Mouse (Mus musculus): Measurements from ENCODE around the gene Nrl. TPM values are rescaled to one million over a fixed set of nuclear protein-coding genes. Genes with fewer than 3 reads are reported as not detected.
A peak's percentile ranks its signal among the peaks of the same experiment; 100 is the strongest.

The Nrl gene
- polyA plus RNA-seq, 1 experiment = 0.82 TPM

- DNase-seq (ENCODE audit: extremely low spot score in 1 of 2, low spot score in 1 of 2) = peak in 1 of 2 experiments; percentile 44
Observed at GRCm38 (mm10) chr14:55491291-55491833, 33.4 kb downstream of the Nrl start.

GRCm38 (mm10) chr14:55490361-55491201 is 34.2 kb downstream of the Nrl start, which contains the start of gene Carmil3:
Gene Carmil3, plus strand, starts transcription at chr14:55490651.
- peak; percentile 62 to 85 for DNase-seq (ENCODE audit: extremely low spot score in 1 of 2, low spot score in 1 of 2)

- no peak for DNase-seq (ENCODE audit: extremely low spot score in 1 of 2, low spot score in 1 of 2)
Observed at GRCm38 (mm10) chr14:55486836-55487235, 37.9 kb downstream of the Nrl start.

GRCm38 (mm10) chr14:55484430-55485085 is 40.2 kb downstream of the Nrl start:
- DNase-seq (ENCODE audit: extremely low spot score in 1 of 2, low spot score in 1 of 2) = no peak

DNA sequence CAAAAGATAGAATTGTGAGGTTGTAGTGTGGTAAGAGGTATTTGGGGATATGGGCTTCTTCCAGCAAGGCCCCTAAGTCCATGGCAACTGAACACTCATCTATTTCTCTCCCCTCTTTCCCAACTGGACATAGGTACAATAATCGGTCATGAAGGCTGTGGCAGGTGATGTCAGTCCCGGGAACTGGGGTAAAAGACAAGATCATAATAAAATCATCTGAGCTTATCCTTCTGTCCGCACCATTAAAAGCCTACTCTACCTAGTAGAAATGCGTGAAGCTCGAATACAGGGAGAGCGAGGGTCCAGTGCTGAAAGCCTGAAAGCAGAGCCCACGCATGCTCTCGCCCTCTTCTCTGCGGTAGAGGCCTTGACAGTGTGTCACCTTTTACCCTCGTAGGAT is 45.2 kb downstream of the Nrl start:
- no peak for DNase-seq (ENCODE audit: extremely low spot score in 1 of 2, low spot score in 1 of 2)

DNA sequence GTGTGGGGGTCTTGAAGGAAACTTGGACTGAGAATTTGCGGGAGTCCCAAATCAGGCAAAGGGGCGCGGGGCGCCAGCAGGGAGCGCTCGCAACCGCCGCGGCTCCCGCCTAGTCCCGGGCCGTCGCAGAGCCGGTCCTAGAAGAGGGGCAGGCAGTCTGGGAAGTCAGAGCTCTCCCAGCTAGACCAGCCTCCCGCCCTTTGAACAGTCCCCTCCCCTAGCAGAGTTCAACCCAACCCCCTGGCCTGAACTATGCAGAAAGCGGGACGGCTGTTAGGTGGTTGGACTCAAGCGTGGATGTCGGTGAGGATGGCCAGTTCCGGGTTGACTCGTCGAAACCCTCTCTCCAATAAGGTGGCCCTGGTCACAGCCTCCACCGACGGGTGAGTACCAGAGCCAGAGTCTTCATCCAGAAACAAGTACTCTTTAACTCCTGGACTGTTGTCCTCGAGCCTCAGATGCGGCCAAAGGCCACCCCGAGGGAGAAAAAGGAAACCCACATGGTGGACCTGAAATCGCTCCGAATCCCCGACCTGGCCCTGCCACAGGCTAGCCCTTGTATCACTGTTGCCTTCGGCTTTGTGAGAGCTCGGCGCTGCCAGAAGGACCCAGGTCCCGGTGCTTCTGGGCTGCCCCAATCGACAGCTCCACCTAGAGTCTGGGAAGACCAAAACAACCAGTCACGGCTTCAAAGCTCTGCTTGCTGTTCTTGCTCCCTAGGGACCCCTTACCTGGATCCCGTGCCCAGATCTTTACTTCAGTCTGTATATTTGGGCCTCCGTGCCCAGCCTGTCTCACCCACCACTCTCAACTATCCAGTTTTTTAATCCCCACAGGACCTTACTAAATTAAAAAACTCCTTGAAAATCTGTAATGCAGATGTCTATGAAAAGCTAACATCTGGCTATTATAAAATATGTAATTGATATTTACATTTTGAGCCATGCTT is 45.9 kb downstream of the Nrl start, which contains the start of gene Dhrs4:
Gene Dhrs4, plus strand, starts transcription at position 108 of the 949 bp plus-strand sequence.
- DNase-seq (ENCODE audit: extremely low spot score in 1 of 2, low spot score in 1 of 2) = peak in 1 of 2 experiments; percentile 84

DNA sequence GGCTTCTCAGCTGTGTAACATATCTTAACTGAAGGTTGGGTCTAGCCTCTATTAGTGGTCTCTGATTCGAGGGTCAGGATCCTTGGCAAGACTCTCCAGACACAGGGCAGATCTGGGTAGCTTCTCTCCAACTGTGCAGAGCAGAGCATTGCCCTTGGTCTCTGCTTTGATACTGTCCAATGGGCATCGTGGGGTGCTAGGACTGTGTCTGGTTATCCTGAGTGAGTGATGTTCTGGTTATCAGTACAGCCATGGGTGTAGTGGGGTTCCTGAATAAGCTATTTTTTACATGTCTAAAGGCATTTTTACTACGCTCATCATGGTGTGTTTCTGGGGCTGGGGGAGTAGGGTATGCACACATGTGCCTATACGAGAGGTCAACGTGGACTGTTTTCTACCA is 47.0 kb downstream of the Nrl start:
- DNase-seq (ENCODE audit: extremely low spot score in 1 of 2, low spot score in 1 of 2) = no peak

DNA sequence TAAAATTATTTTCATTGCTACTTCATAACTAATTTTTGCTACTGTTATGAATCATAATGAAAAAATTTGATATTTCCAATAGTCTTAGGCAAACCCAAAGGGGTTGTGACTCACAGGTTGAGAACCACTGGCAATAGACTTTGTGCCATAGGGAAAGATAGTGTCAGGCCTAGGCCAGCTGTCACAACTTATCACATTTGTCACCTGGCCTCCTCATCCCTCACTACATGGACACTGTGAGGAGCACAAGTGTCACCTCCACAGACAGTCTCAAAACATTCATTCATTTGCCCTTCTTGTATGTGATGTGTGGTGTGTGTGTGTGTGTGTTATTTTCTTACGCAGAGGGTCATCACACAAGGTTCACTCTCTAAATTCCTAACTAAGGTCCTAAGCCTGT is 47.4 kb downstream of the Nrl start:
- DNase-seq (ENCODE audit: extremely low spot score in 1 of 2, low spot score in 1 of 2) = no peak

- no peak for DNase-seq (ENCODE audit: extremely low spot score in 1 of 2, low spot score in 1 of 2)
Observed at GRCm38 (mm10) chr14:55475654-55476053, 49.1 kb downstream of the Nrl start.

DNA sequence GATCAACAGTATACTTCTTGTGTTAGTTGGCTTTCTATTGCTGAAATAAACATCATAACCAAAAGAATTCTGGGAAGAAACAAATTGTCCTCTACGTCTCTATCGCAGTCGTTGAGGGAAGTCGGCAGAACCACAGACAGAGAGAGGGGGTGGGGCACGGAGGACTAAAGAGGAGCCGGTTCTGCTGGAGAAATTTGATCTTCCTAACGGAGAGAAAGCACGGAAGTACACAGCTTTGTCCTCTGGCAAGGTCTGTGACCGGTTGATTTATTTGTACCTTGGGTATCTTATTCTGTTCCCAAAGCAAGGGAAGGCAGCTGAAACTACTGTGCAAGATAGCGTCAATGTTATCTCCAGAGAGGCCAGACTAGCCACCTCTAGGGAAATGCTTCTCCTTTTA is 54.0 kb downstream of the Nrl start:
- no peak for DNase-seq (ENCODE audit: extremely low spot score in 1 of 2, low spot score in 1 of 2)

DNA sequence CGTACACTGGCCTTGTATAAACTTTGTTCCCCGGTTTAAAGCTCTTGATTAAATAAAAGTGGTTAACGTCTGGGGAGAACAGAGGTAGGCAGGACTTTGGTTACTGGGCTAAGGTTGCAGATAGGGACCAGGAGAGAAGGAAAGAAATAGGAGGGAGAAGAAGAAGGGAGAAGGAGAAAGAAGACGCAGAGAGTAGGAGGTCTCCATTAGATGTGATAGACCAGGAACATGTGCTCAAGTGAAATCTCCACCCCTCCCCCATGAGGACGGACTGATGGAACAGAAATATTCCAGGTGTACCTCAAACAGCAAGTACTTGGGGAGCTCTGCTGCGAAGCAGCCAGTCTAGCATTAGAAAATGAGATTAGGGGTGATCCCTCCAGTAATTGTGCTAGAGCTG is 55.0 kb downstream of the Nrl start:
- no peak for DNase-seq (ENCODE audit: extremely low spot score in 1 of 2, low spot score in 1 of 2)

DNA sequence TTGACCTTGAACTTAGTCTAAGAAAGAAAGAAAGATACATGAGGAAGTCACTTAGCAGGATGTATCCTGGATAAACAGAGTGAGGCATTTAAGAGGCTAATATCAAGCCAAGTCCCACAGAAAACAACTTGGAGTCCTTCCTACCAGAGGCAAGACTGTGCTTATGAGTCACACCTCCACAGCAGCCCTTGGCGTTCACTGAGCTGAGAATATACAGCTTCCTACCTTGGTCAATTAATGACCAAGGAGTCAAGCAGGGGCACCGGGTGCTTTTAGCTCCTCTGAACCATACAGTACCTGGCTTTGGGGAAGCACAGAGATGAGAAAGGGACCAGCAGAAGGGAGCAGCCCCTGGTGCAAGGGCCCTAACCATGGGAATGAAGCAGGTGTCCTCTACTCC is 55.7 kb downstream of the Nrl start:
- DNase-seq (ENCODE audit: extremely low spot score in 1 of 2, low spot score in 1 of 2) = no peak

Other genes starting within 250 kb of the Nrl start
- 17.1 and 17.6 TPM in 2 replicates for gene Dhrs4, start 46.2 kb downstream of the Nrl start, polyA plus RNA-seq (2012; rRNA removed)
- 69.2 and 72.1 TPM in 2 replicates for gene Carmil3, start 34.3 kb downstream of the Nrl start, polyA plus RNA-seq (2012; rRNA removed)
- gene Cpne6, start 14.5 kb downstream of the Nrl start, polyA plus RNA-seq (2012; rRNA removed) = 512 and 532 TPM in 2 replicates
- 30.5 and 36.9 TPM in 2 replicates for gene Pck2, start 15.3 kb upstream of the Nrl start, polyA plus RNA-seq (2012; rRNA removed)
- 107 and 128 TPM in 2 replicates for gene Dcaf11, start 35.0 kb upstream of the Nrl start, polyA plus RNA-seq (2012; rRNA removed)
- gene A730061H03Rik, start 35.4 kb upstream of the Nrl start, polyA plus RNA-seq (2012; rRNA removed) = 1.3 and 1.7 TPM in 2 replicates
- 0.11 TPM in 1 of 2 replicates, not detected in the other for gene Fitm1, start 50.6 kb upstream of the Nrl start, polyA plus RNA-seq (2012; rRNA removed)
- 62.6 and 82.8 TPM in 2 replicates for gene Psme1, start 53.1 kb upstream of the Nrl start, polyA plus RNA-seq (2012; rRNA removed)
- gene Emc9, start 60.3 kb upstream of the Nrl start, polyA plus RNA-seq (2012; rRNA removed) = 56.3 and 58.2 TPM in 2 replicates
- gene Psme2, start 66.1 kb upstream of the Nrl start, polyA plus RNA-seq (2012; rRNA removed) = 43.2 and 46.9 TPM in 2 replicates
- gene Rnf31, start 66.7 kb upstream of the Nrl start, polyA plus RNA-seq (2012; rRNA removed) = 24.2 TPM in 2 replicates
- gene Irf9, start 78.6 kb upstream of the Nrl start, polyA plus RNA-seq (2012; rRNA removed) = 19.1 and 22.9 TPM in 2 replicates
- gene Rec8, start 93.1 kb upstream of the Nrl start, polyA plus RNA-seq (2012; rRNA removed) = 17.2 and 22.6 TPM in 2 replicates
- 139 and 152 TPM in 2 replicates for gene Ipo4, start 111.0 kb upstream of the Nrl start, polyA plus RNA-seq (2012; rRNA removed)
- 4.3 and 6.2 TPM in 2 replicates for gene Gm49378, start 112.9 kb upstream of the Nrl start, polyA plus RNA-seq (2012; rRNA removed)
- 33.0 and 38.5 TPM in 2 replicates for gene Tm9sf1, start 118.8 kb upstream of the Nrl start, polyA plus RNA-seq (2012; rRNA removed)
- gene Tssk4, start 125.2 kb upstream of the Nrl start, polyA plus RNA-seq (2012; rRNA removed) = 0.78 and 1.2 TPM in 2 replicates
- gene Mdp1, start 135.5 kb upstream of the Nrl start, polyA plus RNA-seq (2012; rRNA removed) = 46.0 and 46.7 TPM in 2 replicates
- gene Gmpr2, start 147.0 kb upstream of the Nrl start, polyA plus RNA-seq (2012; rRNA removed) = 30.6 and 33.0 TPM in 2 replicates
- gene Nedd8, start 147.1 kb upstream of the Nrl start, polyA plus RNA-seq (2012; rRNA removed) = 351 and 383 TPM in 2 replicates
- gene Tinf2, start 156.8 kb upstream of the Nrl start, polyA plus RNA-seq (2012; rRNA removed) = 19.2 and 21.7 TPM in 2 replicates
- gene Tgm1, start 188.9 kb upstream of the Nrl start, polyA plus RNA-seq (2012; rRNA removed) = 0.14 and 0.21 TPM in 2 replicates
- 60.7 and 64.3 TPM in 2 replicates for gene Rabggta, start 197.3 kb upstream of the Nrl start, polyA plus RNA-seq (2012; rRNA removed)
- gene Dhrs1, start 220.7 kb upstream of the Nrl start, polyA plus RNA-seq (2012; rRNA removed) = 111 and 119 TPM in 2 replicates
- gene Nop9, start 220.7 kb upstream of the Nrl start, polyA plus RNA-seq (2012; rRNA removed) = 8.9 and 9.0 TPM in 2 replicates
- 15.6 and 18.7 TPM in 2 replicates for gene Cideb, start 233.5 kb upstream of the Nrl start, polyA plus RNA-seq (2012; rRNA removed)
- 0.18 and 0.19 TPM in 2 replicates for gene Ltb4r2, start 236.4 kb upstream of the Nrl start, polyA plus RNA-seq (2012; rRNA removed)
- 0.11 and 0.14 TPM in 2 replicates for gene Ltb4r1, start 241.0 kb upstream of the Nrl start, polyA plus RNA-seq (2012; rRNA removed)

Measured in frontal cortex, adult 2 months (tissue).